Mouse (Mus musculus) adrenal gland, adult 18-20 months (tissue): Measurements from ENCODE around the gene Tnfrsf14. TPM values are rescaled to one million over a fixed set of nuclear protein-coding genes. Genes with fewer than 3 reads are reported as not detected.

ENCODE experiments used
- DNase-seq, 2 experiments: peaks; one replicate each; pipeline ENCODE4 v3.0.0; 2021 to 2022; ENCODE audit warnings: low spot score in 2 of 2
- total RNA-seq, 2 experiments: library from RNA; stranded (reverse); gene quantifications; 1 replicate in 1 of 2; 2 replicates in 1 of 2; pipeline ENCODE4 v1.2.3; 2021

Tnfrsf14 gene
- total RNA-seq, 2 experiments from 2014 or later, result 6.4 to 8.4 TPM

DNA sequence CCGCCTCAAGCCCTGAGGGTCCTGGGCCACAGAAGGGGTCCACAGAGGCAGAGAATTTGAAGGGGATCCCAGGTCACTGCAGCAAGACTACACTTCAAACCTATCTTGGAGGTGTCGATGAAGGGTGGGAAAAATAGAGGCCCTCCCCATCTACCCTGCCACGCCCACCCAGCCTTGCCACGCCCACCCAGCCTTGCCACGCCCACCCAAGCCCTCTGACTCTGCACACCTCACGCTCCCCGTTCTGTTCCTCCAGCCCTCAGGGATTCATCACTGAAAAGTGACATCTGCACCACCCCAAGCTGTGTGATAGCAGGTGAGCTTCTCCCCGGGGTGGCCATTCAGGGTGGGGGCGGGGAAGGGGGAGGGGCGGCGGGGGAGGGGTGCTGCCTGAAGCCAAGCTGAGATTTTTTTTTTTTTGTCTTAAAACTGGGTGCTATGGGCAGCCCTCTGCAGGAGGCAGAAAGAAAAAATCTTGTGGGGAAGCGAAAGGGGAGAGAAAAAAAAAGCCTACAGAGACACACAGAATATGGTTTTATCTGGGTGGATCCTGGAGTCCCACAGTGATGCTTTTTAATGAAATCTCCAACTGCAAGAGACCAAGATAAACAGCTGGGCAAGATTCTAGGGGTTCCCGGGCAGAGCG lies 46.2 kb downstream of the Tnfrsf14 start:
- DNase-seq, result no peak

GRCm38 (mm10) chr4:154880730-154881129 lies 47.6 kb downstream of the Tnfrsf14 start:
- DNase-seq, result no peak

- peak; percentile 90 to 96 for DNase-seq
These were observed 50.4 kb downstream of the Tnfrsf14 start for GRCm38 (mm10) chr4:154877864-154878548.

DNA sequence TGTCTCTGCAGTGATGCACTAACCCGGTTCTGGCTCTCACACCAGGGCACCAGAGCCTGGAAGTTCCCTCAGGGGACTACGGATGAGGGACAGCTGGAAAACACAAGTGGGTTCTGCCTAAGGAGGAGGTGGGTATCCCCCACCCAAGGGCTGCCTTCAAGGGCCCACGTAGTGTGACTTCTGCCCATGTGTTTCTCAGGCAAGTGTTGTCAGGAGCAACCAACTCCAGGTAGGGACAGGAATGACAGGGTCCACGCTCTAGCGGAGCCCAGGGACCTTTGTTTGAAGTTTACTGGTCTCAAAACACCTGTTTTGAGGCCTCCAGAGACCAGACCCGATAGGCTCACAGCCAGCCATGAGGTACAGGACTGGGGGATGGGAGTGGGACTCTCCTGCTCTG lies 55.2 kb downstream of the Tnfrsf14 start:
- no peak for DNase-seq

Other genes starting within 250 kb of the Tnfrsf14 start
- under 1 TPM in 1 of 2 experiments, not detected in 1; 0.20 TPM for gene Ttc34, start 91.1 kb downstream of the Tnfrsf14 start, total RNA-seq
- 1 to 10 TPM in 1 of 2 experiments, under 1 TPM in 1; 0.19 to 3.8 TPM for gene Mmel1, start 59.0 kb downstream of the Tnfrsf14 start, total RNA-seq
- gene Fam213b, start 29.4 kb downstream of the Tnfrsf14 start, total RNA-seq, result 100 to 1,000 TPM in 1 of 2 experiments, 10 to 100 TPM in 1; 15.5 to 104 TPM
- gene Hes5, start 32.4 kb upstream of the Tnfrsf14 start, total RNA-seq, result not detected
- 10 to 100 TPM; 28.3 to 31.9 TPM for gene Pank4, start 35.6 kb upstream of the Tnfrsf14 start, total RNA-seq
- gene Plch2, start 128.2 kb upstream of the Tnfrsf14 start, total RNA-seq, result under 1 TPM; 0.33 to 0.35 TPM
- gene Pex10, start 138.5 kb upstream of the Tnfrsf14 start, total RNA-seq, result 10 to 100 TPM; 18.2 to 20.3 TPM
- gene Rer1, start 157.8 kb upstream of the Tnfrsf14 start, total RNA-seq, result 100 to 1,000 TPM in 1 of 2 experiments, 10 to 100 TPM in 1; 95.4 to 109 TPM
- gene Morn1, start 158.0 kb upstream of the Tnfrsf14 start, total RNA-seq, result 1 to 10 TPM; 6.6 to 9.8 TPM